Comparison of ENCODE assay signal across 7 mouse cellular contexts in the genomic region with DNA sequence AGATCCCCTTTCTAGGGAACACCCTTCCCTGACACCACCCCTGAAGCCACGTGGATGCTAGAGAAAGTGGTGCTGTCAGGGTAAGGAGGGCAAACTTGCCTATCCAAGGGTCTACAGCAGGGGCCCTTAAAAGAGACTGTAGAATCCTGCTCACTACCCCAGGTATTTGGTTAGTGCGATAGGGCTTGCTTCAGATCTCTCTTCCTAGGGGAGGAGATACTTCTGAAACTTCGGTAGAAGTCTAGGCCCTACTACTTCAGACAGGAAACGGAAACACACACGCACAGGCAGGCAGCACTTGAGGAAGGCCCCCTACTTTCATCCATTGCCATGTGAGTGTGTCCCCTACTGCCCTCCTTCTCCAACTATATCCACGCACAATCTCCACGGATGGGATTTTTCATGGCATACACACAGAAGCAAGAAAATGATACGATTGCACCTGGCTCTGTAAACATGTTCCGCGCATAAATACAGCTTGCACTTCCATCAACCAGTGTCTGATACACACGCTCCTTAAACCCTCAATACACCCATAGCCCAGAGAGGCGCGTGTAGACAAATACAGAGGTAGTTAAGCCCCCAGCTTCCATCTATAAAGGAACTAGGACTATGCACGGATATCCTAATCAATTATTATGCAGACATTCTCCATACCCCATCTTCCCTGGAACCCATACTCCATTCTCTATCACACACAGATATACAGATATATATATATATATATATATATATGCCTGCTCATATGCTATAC. TPM values are rescaled to one million over a fixed set of nuclear protein-coding genes. Genes with fewer than 3 reads are reported as not detected.
DNase-seq lines count a peak whose midpoint lies in the region; ATAC-seq and TF ChIP-seq lines count a peak whose summit lies in the region.

No protein-coding gene starts in this region.

- peaks cover 17% of the 10 kb centered on the region for H3K4me1 ChIP-seq in testis, adult 2 months (ENCODE audit: control insufficient read depth, insufficient read depth, low read length)
- H3K4me1 ChIP-seq in forebrain, embryonic 13.5 days = peaks cover 75% of the 10 kb centered on the region
- peaks cover 52 to 58% of the 10 kb centered on the region in 2 experiments for H3K4me1 ChIP-seq in liver, embryonic 14.5 days (replicated peaks; ENCODE audit: control insufficient read depth in 2 of 2, insufficient read depth in 2 of 2, low read length in 1 of 2)
- peaks cover 62% of the 10 kb centered on the region for H3K4me1 ChIP-seq in stomach, embryonic 14.5 days (ENCODE audit: control insufficient read depth, insufficient read depth, low read length)

- H3K4me2 ChIP-seq in forebrain, embryonic 13.5 days = peak overlapping the region; percentile 100
- H3K4me2 ChIP-seq in liver, embryonic 14.5 days (ENCODE audit: low read depth) = peak overlapping the region; percentile 95
- peak overlapping the region; percentile 98 for H3K4me2 ChIP-seq in stomach, embryonic 14.5 days (replicated peaks; ENCODE audit: low read depth, low read length)

- peak overlapping the region; percentile 99 for H3K9ac ChIP-seq in forebrain, embryonic 13.5 days
- H3K9ac ChIP-seq in liver, embryonic 14.5 days (replicated peaks) = peak overlapping the region; percentile 98
- H3K9ac ChIP-seq in stomach, embryonic 14.5 days (replicated peaks; ENCODE audit: low read depth, low read length) = no peak overlapping the region

- no peak for TF ChIP-seq CTCF in testis, adult 2 months (IDR thresholded peaks at IDR 0.05; ENCODE audit: control insufficient read depth, insufficient read depth, insufficient replicate concordance, low read depth, low read length)
- TF ChIP-seq CTCF in liver, embryonic 14.5 days (IDR thresholded peaks at IDR 0.05; ENCODE audit: low read depth) = no peak

- no peak for DNase-seq in testis, postnatal 10 days (ENCODE audit: low spot score)
- DNase-seq in liver, embryonic 14.5 days (ENCODE audit: low read depth in 3 of 3, low spot score in 3 of 3) = no peak
- no peak for DNase-seq in adrenal gland, postnatal 25 days
- DNase-seq in ovary, postnatal 36 days (ENCODE audit: low spot score) = no peak

- H3K9me3 ChIP-seq in forebrain, embryonic 13.5 days (replicated peaks) = no peaks in the 10 kb centered on the region
- H3K9me3 ChIP-seq in liver, embryonic 14.5 days (ENCODE audit: control insufficient read depth, low read length) = no peaks in the 10 kb centered on the region
- no peaks in the 10 kb centered on the region for H3K9me3 ChIP-seq in stomach, embryonic 14.5 days (ENCODE audit: control insufficient read depth, low read depth, low read length)

- no peaks in the 10 kb centered on the region for H3K27me3 ChIP-seq in testis, adult 2 months (ENCODE audit: control insufficient read depth, insufficient read depth, low read length)
- no peaks in the 10 kb centered on the region for H3K27me3 ChIP-seq in forebrain, embryonic 13.5 days
- H3K27me3 ChIP-seq in liver, embryonic 14.5 days (ENCODE audit: control insufficient read depth, insufficient read depth, low read length) = no peaks in the 10 kb centered on the region
- no peaks in the 10 kb centered on the region for H3K27me3 ChIP-seq in stomach, embryonic 14.5 days (ENCODE audit: control insufficient read depth, insufficient read depth, low read length)

- no peaks in the 10 kb centered on the region for H3K36me3 ChIP-seq in testis, adult 2 months (ENCODE audit: control insufficient read depth, insufficient read depth, low read length)
- H3K36me3 ChIP-seq in forebrain, embryonic 13.5 days (ENCODE audit: poor library complexity, severe bottlenecking) = peaks cover 12% of the 10 kb centered on the region
- H3K36me3 ChIP-seq in liver, embryonic 14.5 days (replicated peaks; ENCODE audit: control insufficient read depth, insufficient read depth, low read depth) = peaks cover 14% of the 10 kb centered on the region
- peaks cover 14% of the 10 kb centered on the region for H3K36me3 ChIP-seq in stomach, embryonic 14.5 days (ENCODE audit: control insufficient read depth, insufficient read depth, low read length)

- no peak for ATAC-seq in forebrain, embryonic 13.5 days
- ATAC-seq in liver, embryonic 14.5 days (ENCODE audit: insufficient read depth) = no peak
- ATAC-seq in stomach, embryonic 14.5 days (ENCODE audit: insufficient number of reproducible peaks, insufficient read depth, low FRiP score, low read depth) = no peak

- no peak for TF ChIP-seq EP300 in liver, embryonic 14.5 days (IDR thresholded peaks at IDR 0.05; ENCODE audit: low read depth)

- no peak overlapping the region for H3K4me3 ChIP-seq in testis, adult 2 months (ENCODE audit: control insufficient read depth, low read depth, low read length)
- H3K4me3 ChIP-seq in forebrain, embryonic 13.5 days = peak overlapping the region; percentile 99
- H3K4me3 ChIP-seq in liver, embryonic 14.5 days (ENCODE audit: insufficient read depth in 1 of 2, low read depth in 2 of 2, low read length in 2 of 2) = peak overlapping the region; percentile 64 to 71
- peak overlapping the region; percentile 90 for H3K4me3 ChIP-seq in stomach, embryonic 14.5 days (ENCODE audit: low read depth, low read length)

- TF ChIP-seq POLR2A in testis, adult 2 months (IDR thresholded peaks at IDR 0.05; ENCODE audit: control insufficient read depth, low read depth, low read length) = no peak

- H3K27ac ChIP-seq in testis, adult 2 months (ENCODE audit: control insufficient read depth, insufficient read depth, low read depth, low read length) = peak overlapping the region; percentile 61; the same call in 1 of the 2 replicates
- H3K27ac ChIP-seq in forebrain, embryonic 13.5 days = peak overlapping the region; percentile 99
- H3K27ac ChIP-seq in liver, embryonic 14.5 days = peak overlapping the region; percentile 86
- peak overlapping the region; percentile 95 for H3K27ac ChIP-seq in stomach, embryonic 14.5 days (ENCODE audit: low read length)

- 29% methylated on average over 14 of the region's 14 CpGs for WGBS in forebrain, embryonic 13.5 days
- WGBS in liver, embryonic 14.5 days (ENCODE audit: insufficient replicate concordance) = 31% methylated on average over 14 of the region's 14 CpGs
- WGBS in stomach, embryonic 14.5 days = 35% methylated on average over 14 of the region's 14 CpGs

RNA-seq across cellular contexts. Expression of gene Pprc1, which starts 4.4 kb away (rescaled TPM):
- polyA plus RNA-seq in testis, adult 2 months (2012; rRNA removed) = 8.9 and 10.1 TPM in 2 replicates
- polyA plus RNA-seq in forebrain, embryonic 13.5 days (2015; fragmentation: Nextera tagmentation; extraction: Ambion mirVana) = 22.3 and 26.6 TPM in 2 replicates
- 17.5 and 19.4 TPM in 2 replicates for polyA plus RNA-seq in liver, embryonic 14.5 days (2012; rRNA removed)
- polyA plus RNA-seq in liver, embryonic 14.5 days (2014; fragmentation: Nextera tagmentation; extraction: Ambion mirVana) = 25.0 and 28.0 TPM in 2 replicates
- 45.9 and 49.4 TPM in 2 replicates for polyA plus RNA-seq in stomach, embryonic 14.5 days (2014; fragmentation: Nextera tagmentation; extraction: Ambion mirVana)
- 25.7 and 32.7 TPM in 2 replicates for total RNA-seq in adrenal gland, postnatal 25 days (2021)

RNA-seq across cellular contexts. Expression of gene Ldb1, which starts 4.7 kb away (rescaled TPM):
- 26.2 and 28.9 TPM in 2 replicates for polyA plus RNA-seq in testis, adult 2 months (2012; rRNA removed)
- polyA plus RNA-seq in forebrain, embryonic 13.5 days (2015; fragmentation: Nextera tagmentation; extraction: Ambion mirVana) = 118 and 119 TPM in 2 replicates
- 129 and 132 TPM in 2 replicates for polyA plus RNA-seq in liver, embryonic 14.5 days (2012; rRNA removed)
- 22.8 and 29.0 TPM in 2 replicates for polyA plus RNA-seq in liver, embryonic 14.5 days (2014; fragmentation: Nextera tagmentation; extraction: Ambion mirVana)
- polyA plus RNA-seq in stomach, embryonic 14.5 days (2014; fragmentation: Nextera tagmentation; extraction: Ambion mirVana) = 75.9 and 78.9 TPM in 2 replicates
- 76.2 and 94.9 TPM in 2 replicates for total RNA-seq in adrenal gland, postnatal 25 days (2021)

RNA-seq across cellular contexts. Expression of gene Nolc1, which starts 35.3 kb away (rescaled TPM):
- 10.8 and 12.2 TPM in 2 replicates for polyA plus RNA-seq in testis, adult 2 months (2012; rRNA removed)
- polyA plus RNA-seq in forebrain, embryonic 13.5 days (2015; fragmentation: Nextera tagmentation; extraction: Ambion mirVana) = 87.8 and 94.8 TPM in 2 replicates
- 36.6 and 63.9 TPM in 2 replicates for polyA plus RNA-seq in liver, embryonic 14.5 days (2012; rRNA removed)
- polyA plus RNA-seq in liver, embryonic 14.5 days (2014; fragmentation: Nextera tagmentation; extraction: Ambion mirVana) = 55.0 and 58.2 TPM in 2 replicates
- polyA plus RNA-seq in stomach, embryonic 14.5 days (2014; fragmentation: Nextera tagmentation; extraction: Ambion mirVana) = 79.7 and 92.8 TPM in 2 replicates
- total RNA-seq in adrenal gland, postnatal 25 days (2021) = 43.4 and 54.5 TPM in 2 replicates

RNA-seq across cellular contexts. Expression of gene Hps6, which starts 37.0 kb away (rescaled TPM):
- 1.0 and 1.1 TPM in 2 replicates for polyA plus RNA-seq in testis, adult 2 months (2012; rRNA removed)
- 1.6 and 1.9 TPM in 2 replicates for polyA plus RNA-seq in forebrain, embryonic 13.5 days (2015; fragmentation: Nextera tagmentation; extraction: Ambion mirVana)
- 0.96 and 1.2 TPM in 2 replicates for polyA plus RNA-seq in liver, embryonic 14.5 days (2012; rRNA removed)
- 1.3 and 1.4 TPM in 2 replicates for polyA plus RNA-seq in liver, embryonic 14.5 days (2014; fragmentation: Nextera tagmentation; extraction: Ambion mirVana)
- polyA plus RNA-seq in stomach, embryonic 14.5 days (2014; fragmentation: Nextera tagmentation; extraction: Ambion mirVana) = 4.1 and 4.2 TPM in 2 replicates
- total RNA-seq in adrenal gland, postnatal 25 days (2021) = 19.9 and 26.3 TPM in 2 replicates

RNA-seq across cellular contexts. Expression of gene Armh3, which starts 42.0 kb away (rescaled TPM):
- 5.7 and 5.8 TPM in 2 replicates for polyA plus RNA-seq in testis, adult 2 months (2012; rRNA removed)
- 17.0 and 21.5 TPM in 2 replicates for polyA plus RNA-seq in forebrain, embryonic 13.5 days (2015; fragmentation: Nextera tagmentation; extraction: Ambion mirVana)
- polyA plus RNA-seq in liver, embryonic 14.5 days (2012; rRNA removed) = 2.0 and 2.2 TPM in 2 replicates
- polyA plus RNA-seq in liver, embryonic 14.5 days (2014; fragmentation: Nextera tagmentation; extraction: Ambion mirVana) = 2.6 and 2.8 TPM in 2 replicates
- polyA plus RNA-seq in stomach, embryonic 14.5 days (2014; fragmentation: Nextera tagmentation; extraction: Ambion mirVana) = 18.5 and 21.0 TPM in 2 replicates
- total RNA-seq in adrenal gland, postnatal 25 days (2021) = 16.9 and 19.7 TPM in 2 replicates
